Mouse (Mus musculus) embryonic facial prominence, embryonic 11.5 days (tissue): ENCODE measurements around the gene Zmym2. TPM values are rescaled to one million over a fixed set of nuclear protein-coding genes. Genes with fewer than 3 reads are reported as not detected.

Experiments used
- ATAC-seq: fragments of 200-750 bp; cut with Nextera tagmentation; replicated peaks from 2 replicates; pipeline ENCODE4 v1.8.0; 2017; ENCODE audit warnings: low read depth; ENCODE audit not compliant: insufficient number of reproducible peaks, low FRiP score, low TSS enrichment
- DNase-seq: peaks from one replicate; pipeline ENCODE4 v3.0.0-alpha.2; 2015; ENCODE audit warnings: low spot score
- H3K27ac ChIP-seq: fragments of 300-500 bp; sonication (generic); replicated peaks from 2 replicates; pipeline ENCODE4 v1.5.1; 2014; ENCODE audit warnings: mild to moderate bottlenecking, low read depth, low read length, control low read depth
- H3K27me3 ChIP-seq: fragments of 300-500 bp; sonication (generic); 2 replicates; pipeline ENCODE4 v1.6.1; 2014; ENCODE audit warnings: mild to moderate bottlenecking, low read length, moderate library complexity, mixed read lengths; ENCODE audit not compliant: control insufficient read depth, insufficient read depth
- H3K36me3 ChIP-seq: fragments of 300-500 bp; sonication (generic); replicated peaks from 2 replicates; pipeline ENCODE4 v1.6.1; 2014; ENCODE audit warnings: low read depth, mild to moderate bottlenecking, low read length, moderate library complexity, mixed read lengths; ENCODE audit not compliant: control insufficient read depth, insufficient read depth
- H3K4me1 ChIP-seq: fragments of 300-500 bp; sonication (generic); 2 replicates; pipeline ENCODE4 v1.6.1; 2014; ENCODE audit warnings: low read length, mixed read lengths; ENCODE audit not compliant: control insufficient read depth, insufficient read depth
- H3K4me2 ChIP-seq: fragments of 300-500 bp; sonication (generic); 2 replicates; pipeline ENCODE4 v1.6.1; 2014; ENCODE audit warnings: low read depth, mild to moderate bottlenecking, control low read depth, low read length, moderate library complexity
- H3K4me3 ChIP-seq: fragments of 300-500 bp; sonication (generic); 2 replicates; pipeline ENCODE4 v1.5.1; 2014; ENCODE audit warnings: low read depth, low read length, control low read depth
- H3K9ac ChIP-seq: fragments of 300-500 bp; sonication (generic); replicated peaks from 2 replicates; pipeline ENCODE4 v1.6.1; 2014; ENCODE audit warnings: mild to moderate bottlenecking, control low read depth, low read length
- H3K9me3 ChIP-seq: fragments of 300-500 bp; sonication (generic); replicated peaks from 2 replicates; pipeline ENCODE4 v1.6.1; 2016; ENCODE audit warnings: mild to moderate bottlenecking, low read length, inconsistent platforms, mixed read lengths; ENCODE audit not compliant: control insufficient read depth
- WGBS: fragments of 180-500 bp; shearing (Covaris S2); extraction: QIAGEN DNeasy Blood & Tissue Kit; methylation state at CpG from one replicate; pipeline ENCODE4 v1.1.7; 2014; 5-methylcytosine and 5-hydroxymethylcytosine counted together
- polyA plus RNA-seq: library from polyadenylated mRNA; unstranded; fragments of >200 nt; fragmentation: Nextera tagmentation; extraction: Ambion mirVana; gene quantifications from 2 replicates; pipeline ENCODE4 v1.2.1, GENCODE M21; 2014

The Zmym2 gene
- polyA plus RNA-seq, 1 experiment from 2014 or later: 65.3 TPM

- no peaks in the 10 kb centered on the region for H3K4me1 ChIP-seq
- H3K36me3 ChIP-seq: no peaks in the 10 kb centered on the region; the same call in 1 of the 2 replicates
- no peak for DNase-seq
Measured at GRCm38 (mm10) chr14:56935481-56935880, 49.0 kb downstream of the Zmym2 start.

GRCm38 (mm10) chr14:56939903-56940302, 53.5 kb downstream of the Zmym2 start:
- no peaks in the 10 kb centered on the region for H3K27me3 ChIP-seq
- no peak overlapping the region for H3K4me3 ChIP-seq
- no peak overlapping the region for H3K27ac ChIP-seq
- ATAC-seq: no peak
- H3K36me3 ChIP-seq: no peaks in the 10 kb centered on the region; the same call in 1 of the 2 replicates
- no peaks in the 10 kb centered on the region for H3K9me3 ChIP-seq
- WGBS: 89% methylated on average over 1 of the region's 1 CpGs
- no peak for DNase-seq
- no peak overlapping the region for H3K9ac ChIP-seq
- H3K4me1 ChIP-seq: no peaks in the 10 kb centered on the region
- no peak overlapping the region for H3K4me2 ChIP-seq

More at GRCm38 (mm10) chr14:56935481-56935880, 49.0 kb downstream of the Zmym2 start:
- ATAC-seq: no peak
- Histone ChIP-seq H3K27ac (no peak overlapping the region), H3K27me3 (no peaks in the 10 kb centered on the region), H3K9me3 (no peaks in the 10 kb centered on the region), H3K9ac (no peak overlapping the region), H3K4me2 (no peak overlapping the region), H3K4me3 (no peak overlapping the region)
- WGBS: 85% methylated on average over 6 of the region's 6 CpGs

GRCm38 (mm10) chr14:56952928-56953327, 66.5 kb downstream of the Zmym2 start:
- Histone ChIP-seq H3K4me1 (no peaks in the 10 kb centered on the region), H3K4me2 (no peak overlapping the region), H3K36me3 (no peaks in the 10 kb centered on the region; the same call in 1 of the 2 replicates), H3K4me3 (no peak overlapping the region), H3K9me3 (no peaks in the 10 kb centered on the region), H3K27me3 (no peaks in the 10 kb centered on the region), H3K9ac (no peak overlapping the region), H3K27ac (no peak overlapping the region)
- no peak for ATAC-seq
- DNase-seq: no peak
- WGBS: 87% methylated on average over 4 of the region's 4 CpGs

GRCm38 (mm10) chr14:56954393-56954792, 67.9 kb downstream of the Zmym2 start:
- H3K4me1 ChIP-seq: no peaks in the 10 kb centered on the region
- no peak overlapping the region for H3K9ac ChIP-seq
- ATAC-seq (no peak), DNase-seq (no peak)
- H3K9me3 ChIP-seq: no peaks in the 10 kb centered on the region
- no peaks in the 10 kb centered on the region; the same call in 1 of the 2 replicates for H3K36me3 ChIP-seq
- H3K27me3 ChIP-seq: no peaks in the 10 kb centered on the region
- no peak overlapping the region for H3K4me2 ChIP-seq
- H3K4me3 ChIP-seq: no peak overlapping the region
- no peak overlapping the region for H3K27ac ChIP-seq

GRCm38 (mm10) chr14:56963969-56964734, 77.7 kb downstream of the Zmym2 start:
- Histone ChIP-seq H3K4me1 (no peaks in the 10 kb centered on the region), H3K36me3 (peaks cover 3% of the 10 kb centered on the region; the same call in 1 of the 2 replicates), H3K4me2 (no peak overlapping the region), H3K27ac (no peak overlapping the region), H3K9ac (no peak overlapping the region), H3K27me3 (no peaks in the 10 kb centered on the region), H3K4me3 (no peak overlapping the region), H3K9me3 (no peaks in the 10 kb centered on the region)
- no peak for ATAC-seq
- 69% methylated on average over 2 of the region's 2 CpGs for WGBS
- DNase-seq: peak; percentile 67

- Histone ChIP-seq H3K9me3 (no peaks in the 10 kb centered on the region), H3K9ac (no peak overlapping the region), H3K36me3 (no peaks in the 10 kb centered on the region), H3K4me3 (no peak overlapping the region), H3K27me3 (no peaks in the 10 kb centered on the region), H3K4me1 (no peaks in the 10 kb centered on the region), H3K27ac (no peak overlapping the region), H3K4me2 (no peak overlapping the region)
- ATAC-seq: no peak
- WGBS: 73% methylated on average over 8 of the region's 8 CpGs
- DNase-seq: no peak
Measured at GRCm38 (mm10) chr14:56969653-56970052, 83.2 kb downstream of the Zmym2 start.

GRCm38 (mm10) chr14:56970160-56970559, 83.7 kb downstream of the Zmym2 start:
- Histone ChIP-seq H3K9ac (no peak overlapping the region), H3K4me1 (no peaks in the 10 kb centered on the region), H3K4me3 (no peak overlapping the region), H3K9me3 (no peaks in the 10 kb centered on the region), H3K36me3 (no peaks in the 10 kb centered on the region), H3K27ac (no peak overlapping the region), H3K27me3 (no peaks in the 10 kb centered on the region), H3K4me2 (no peak overlapping the region)
- DNase-seq (no peak), ATAC-seq (no peak)
- 78% methylated on average over 11 of the region's 11 CpGs for WGBS

GRCm38 (mm10) chr14:56978045-56978655, 91.7 kb downstream of the Zmym2 start:
- Histone ChIP-seq H3K27me3 (no peaks in the 10 kb centered on the region), H3K4me2 (no peak overlapping the region), H3K36me3 (no peaks in the 10 kb centered on the region), H3K4me1 (no peaks in the 10 kb centered on the region), H3K4me3 (no peak overlapping the region), H3K9ac (no peak overlapping the region), H3K27ac (no peak overlapping the region), H3K9me3 (no peaks in the 10 kb centered on the region)
- DNase-seq (no peak), ATAC-seq (no peak)
- WGBS: 62% methylated on average over 8 of the region's 8 CpGs
